Mouse (Mus musculus) MEL (cell line): ENCODE results near the gene Hdac11. TPM values are rescaled to one million over a fixed set of nuclear protein-coding genes. Genes with fewer than 3 reads are reported as not detected.

Experiments used
- DNase-seq: peaks from one replicate; pipeline ENCODE4 v3.0.0; 2011; ENCODE audit warnings: low read depth, low spot score
- H3K27ac ChIP-seq: 2 replicates; pipeline ENCODE4 v1.5.1; 2012; ENCODE audit warnings: low read depth, mild to moderate bottlenecking, control low read depth, low read length, moderate library complexity; ENCODE audit not compliant: control insufficient read depth
- H3K27me3 ChIP-seq, 2 experiments: fragments of 150-350 bp in 1 of 2; sonication (generic) in 1 of 2; 2 replicates each; pipeline ENCODE4 v1.6.1; 2012; ENCODE audit warnings: low read length in 2 of 2, mild to moderate bottlenecking in 2 of 2, improper control_type of control experiment in 1 of 2, moderate library complexity in 1 of 2; ENCODE audit not compliant: insufficient read depth in 2 of 2, control insufficient read depth in 1 of 2
- H3K36me3 ChIP-seq, 2 experiments: 2 replicates each; pipeline ENCODE4 v1.6.1; 2012 to 2014; ENCODE audit warnings: low read length in 2 of 2, improper control_type of control experiment in 1 of 2, inconsistent platforms in 1 of 2, mild to moderate bottlenecking in 1 of 2; ENCODE audit not compliant: insufficient read depth in 2 of 2, control insufficient read depth in 1 of 2
- H3K4me1 ChIP-seq, 2 experiments: fragments of 150-350 bp in 1 of 2; sonication (generic) in 1 of 2; 2 replicates each; pipeline ENCODE4 v1.6.1; 2012; ENCODE audit warnings: low read length in 2 of 2, improper control_type of control experiment in 1 of 2, mild to moderate bottlenecking in 1 of 2; ENCODE audit not compliant: insufficient read depth in 2 of 2, control insufficient read depth in 1 of 2
- H3K4me3 ChIP-seq, 2 experiments: fragments of 150-350 bp in 1 of 2; sonication (generic) in 1 of 2; 2 replicates each; pipeline ENCODE4 v1.5.1; 2012; ENCODE audit warnings: low read depth in 2 of 2, low read length in 2 of 2, mild to moderate bottlenecking in 2 of 2, moderate library complexity in 2 of 2, control low read depth in 1 of 2, improper control_type of control experiment in 1 of 2; ENCODE audit not compliant: control insufficient read depth in 1 of 2, insufficient read depth in 1 of 2
- H3K79me2 ChIP-seq: 2 replicates; pipeline ENCODE4 v1.6.1; 2012; ENCODE audit warnings: mild to moderate bottlenecking, low read length, moderate library complexity; ENCODE audit not compliant: control insufficient read depth, poor library complexity, insufficient read depth
- H3K9ac ChIP-seq: 2 replicates; pipeline ENCODE4 v1.6.1; 2012; ENCODE audit warnings: low read depth, mild to moderate bottlenecking, control low read depth, low read length, moderate library complexity; ENCODE audit not compliant: control insufficient read depth, poor library complexity, severe bottlenecking
- H3K9me3 ChIP-seq: fragments of 150-350 bp; sonication (generic); replicated peaks from 2 replicates; pipeline ENCODE4 v1.6.1; 2012; ENCODE audit warnings: mild to moderate bottlenecking, low read length, improper control_type of control experiment, moderate library complexity; ENCODE audit not compliant: insufficient read depth
- ELF1 ChIP-seq: IDR thresholded peaks from 2 replicates; pipeline ENCODE4 v1.6.1; 2014; ENCODE audit warnings: low read depth, mild to moderate bottlenecking, inconsistent platforms, low read length, improper control_type of control experiment, moderate library complexity
- ETS1 ChIP-seq: IDR thresholded peaks from 2 replicates; pipeline ENCODE4 v1.6.1; 2012; ENCODE audit warnings: low read depth, mild to moderate bottlenecking, inconsistent platforms, low read length, improper control_type of control experiment, moderate library complexity
- GABPA ChIP-seq: IDR thresholded peaks from 2 replicates; pipeline ENCODE4 v1.6.1; 2012; ENCODE audit warnings: low read depth, mild to moderate bottlenecking, inconsistent platforms, low read length, improper control_type of control experiment, moderate library complexity
- GATA1 ChIP-seq: IDR thresholded peaks from 2 replicates; pipeline ENCODE4 v1.6.1; 2011; ENCODE audit warnings: low read depth, low read length, improper control_type of control experiment
- HCFC1 ChIP-seq: IDR thresholded peaks from 2 replicates; pipeline ENCODE4 v1.6.1; 2012; ENCODE audit warnings: low read depth, mild to moderate bottlenecking, inconsistent platforms, low read length, improper control_type of control experiment, moderate library complexity
- JUND ChIP-seq: IDR thresholded peaks from 2 replicates; pipeline ENCODE4 v1.6.1; 2011; ENCODE audit warnings: low read depth, mild to moderate bottlenecking, improper control_type of control experiment, low read length
- MAFK ChIP-seq: IDR thresholded peaks from 2 replicates; pipeline ENCODE4 v1.6.1; 2011; ENCODE audit warnings: low read depth, mild to moderate bottlenecking, low read length, improper control_type of control experiment, borderline replicate concordance
- MEF2A ChIP-seq: IDR thresholded peaks from 2 replicates; pipeline ENCODE4 v1.6.1; 2014; ENCODE audit warnings: low read depth, mild to moderate bottlenecking, inconsistent platforms, low read length, improper control_type of control experiment; ENCODE audit not compliant: poor library complexity, insufficient replicate concordance, severe bottlenecking; ENCODE audit errors: extremely low read depth
- MXI1 ChIP-seq: IDR thresholded peaks from 2 replicates; pipeline ENCODE4 v1.6.1; 2011; ENCODE audit warnings: mild to moderate bottlenecking, low read depth, low read length, improper control_type of control experiment
- NRF1 ChIP-seq: IDR thresholded peaks from 2 replicates; pipeline ENCODE4 v1.6.1; 2014; ENCODE audit warnings: low read depth, mild to moderate bottlenecking, inconsistent platforms, low read length, improper control_type of control experiment, moderate library complexity; ENCODE audit not compliant: poor library complexity, insufficient read depth, severe bottlenecking
- POLR2A ChIP-seq, 2 experiments: IDR thresholded peaks; 2 replicates each; pipeline ENCODE4 v1.6.1; 2011 to 2012; ENCODE audit warnings: low read length in 2 of 2, mild to moderate bottlenecking in 2 of 2, control low read depth in 1 of 2, improper control_type of control experiment in 1 of 2, low read depth in 1 of 2, moderate library complexity in 1 of 2; ENCODE audit not compliant: control insufficient read depth in 1 of 2, insufficient read depth in 1 of 2, poor library complexity in 1 of 2
- POLR2AphosphoS2 ChIP-seq: IDR thresholded peaks from 2 replicates; pipeline ENCODE4 v1.6.1; 2011; ENCODE audit warnings: low read length, improper control_type of control experiment
- POLR2AphosphoS5 ChIP-seq: IDR thresholded peaks from 2 replicates; pipeline ENCODE4 v1.6.1; 2012; ENCODE audit warnings: low read depth, borderline replicate concordance, mild to moderate bottlenecking, inconsistent platforms, low read length, moderate library complexity, mixed read lengths
- RAD21 ChIP-seq: IDR thresholded peaks from 2 replicates; pipeline ENCODE4 v1.6.1; 2011; ENCODE audit warnings: mild to moderate bottlenecking, low read depth, low read length, improper control_type of control experiment
- SIN3A ChIP-seq: IDR thresholded peaks from 2 replicates; pipeline ENCODE4 v1.6.1; 2012; ENCODE audit warnings: low read length, improper control_type of control experiment, inconsistent platforms
- UBTF ChIP-seq: IDR thresholded peaks from 2 replicates; pipeline ENCODE4 v1.6.1; 2012; ENCODE audit warnings: low read depth, mild to moderate bottlenecking, inconsistent platforms, low read length, improper control_type of control experiment, moderate library complexity, borderline replicate concordance; ENCODE audit not compliant: insufficient read depth
- ZKSCAN1 ChIP-seq: IDR thresholded peaks from 2 replicates; pipeline ENCODE4 v1.6.1; 2012; ENCODE audit warnings: low read depth, mild to moderate bottlenecking, inconsistent platforms, low read length, improper control_type of control experiment, moderate library complexity
- ZNF384 ChIP-seq: IDR thresholded peaks from 2 replicates; pipeline ENCODE4 v1.6.1; 2012; ENCODE audit warnings: low read depth, mild to moderate bottlenecking, inconsistent platforms, low read length, improper control_type of control experiment
- polyA plus RNA-seq, 2 experiments: library from polyadenylated mRNA; stranded (reverse) in 1 of 2; unstranded in 1 of 2; fragments of >175 nt in 1 of 2; fragments of >200 nt in 1 of 2; gene quantifications; 2 replicates each; pipeline versions ENCODE4 v1.2.1 to v1.2.4; 2012; ENCODE audit warnings: low replicate concordance in 2 of 2, low read depth in 1 of 2; ENCODE audit not compliant: insufficient read length in 2 of 2, insufficient read depth in 1 of 2, missing spikeins in 1 of 2
- total RNA-seq: library from RNA; depleted of rRNA; stranded (reverse); fragments of 300-350 nt; gene quantifications from 2 replicates; pipeline ENCODE4 v1.2.3, GENCODE M21; 2012

Hdac11 gene
- total and polyA plus RNA-seq, 3 experiments = 3.3 to 6.0 TPM; not detected in 1

DNA sequence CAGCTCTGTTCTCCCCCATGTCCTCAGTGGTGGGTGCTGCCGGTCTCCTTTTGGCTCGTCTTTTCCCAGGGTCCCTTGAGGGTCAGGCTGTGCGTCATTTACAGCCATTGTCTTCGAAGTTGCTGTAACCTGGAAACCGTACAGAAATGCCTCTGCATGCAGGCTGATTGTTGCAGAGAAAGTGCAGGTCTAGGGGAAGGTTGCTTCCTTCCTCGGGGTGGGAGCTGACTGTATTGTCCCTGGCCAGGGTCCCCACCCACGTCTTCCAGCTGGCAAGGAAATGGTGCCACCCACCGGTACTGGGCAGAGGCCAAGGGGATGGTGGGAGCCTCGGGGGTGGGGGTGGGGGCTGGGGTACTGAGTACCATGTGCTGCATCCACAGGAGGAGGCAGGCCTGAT, 62.0 kb downstream of the Hdac11 start:
- no peaks in the 10 kb centered on the region for H3K9me3 ChIP-seq
- H3K9ac ChIP-seq = no peak overlapping the region
- peaks cover 0 to 6% of the 10 kb centered on the region in 2 experiments; a peak in 3 of 4 replicates for H3K27me3 ChIP-seq
- no peaks in the 10 kb centered on the region for H3K4me1 ChIP-seq
- no peak overlapping the region for H3K27ac ChIP-seq
- no peak for TF ChIP-seq MAFK
- TF ChIP-seq GATA1 = no peak
- TF ChIP-seq MXI1 = no peak
- no peak for TF ChIP-seq SIN3A
- TF ChIP-seq POLR2A (IDR thresholded peaks at IDR 0.05; ENCODE audit: control insufficient read depth in 1 of 2, insufficient read depth in 1 of 2, low read depth in 1 of 2, low read length in 2 of 2, poor library complexity in 1 of 2) = no peak
- TF ChIP-seq UBTF = no peak
- TF ChIP-seq ZKSCAN1 = no peak
- TF ChIP-seq HCFC1 = no peak
- TF ChIP-seq ZNF384 = no peak
- TF ChIP-seq RAD21 = no peak
- TF ChIP-seq POLR2AphosphoS2 = no peak
- no peak for TF ChIP-seq POLR2AphosphoS5
- no peak for TF ChIP-seq ELF1
- no peaks in the 10 kb centered on the region for H3K79me2 ChIP-seq
- H3K4me3 ChIP-seq = no peak overlapping the region
- DNase-seq = no peak
- H3K36me3 ChIP-seq = no peaks in the 10 kb centered on the region

DNA sequence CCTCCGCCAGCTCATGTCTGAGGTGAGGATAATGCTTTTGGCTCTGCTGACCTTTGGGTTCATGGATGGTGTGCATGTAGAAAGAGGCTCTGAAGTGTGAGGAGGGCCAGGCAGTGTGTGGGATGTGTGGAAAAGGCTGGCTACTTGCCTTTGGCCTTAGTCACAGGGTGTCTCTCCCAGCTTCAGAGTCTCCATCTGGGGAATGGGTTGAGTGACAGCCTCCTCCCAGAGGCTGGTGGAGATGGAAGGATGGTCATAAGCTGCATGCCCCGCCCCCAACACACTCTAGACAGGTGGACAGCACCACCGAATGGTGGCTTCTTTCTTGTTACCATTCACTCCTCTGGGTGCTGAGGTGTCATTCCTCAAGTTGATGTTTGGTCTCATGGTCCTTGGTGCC, 62.4 kb downstream of the Hdac11 start:
- Histone ChIP-seq H3K27me3 (peaks cover 0 to 6% of the 10 kb centered on the region in 2 experiments; a peak in 3 of 4 replicates), H3K4me3 (no peak overlapping the region), H3K27ac (no peak overlapping the region), H3K4me1 (no peaks in the 10 kb centered on the region), H3K79me2 (no peaks in the 10 kb centered on the region), H3K9ac (no peak overlapping the region), H3K9me3 (no peaks in the 10 kb centered on the region), H3K36me3 (no peaks in the 10 kb centered on the region)
- no peak for DNase-seq
- TF ChIP-seq ELF1 (no peak), MEF2A (no peak), ETS1 (no peak), NRF1 (no peak), GABPA (no peak), JUND (no peak)
